Comparison of ENCODE assay signal across 8 mouse cellular contexts in genomic region chr12:80230854-80231253, GRCm38 (mm10). TPM values are rescaled to one million over a fixed set of nuclear protein-coding genes. Genes with fewer than 3 reads are reported as not detected.
A peak's percentile ranks its signal among the peaks of the same experiment; 100 is the strongest.
DNase-seq lines count a peak whose midpoint lies in the region; ATAC-seq and TF ChIP-seq lines count a peak whose summit lies in the region.

No protein-coding gene starts in this region.

- TF ChIP-seq CTCF in E14TG2a.4 (conservative IDR thresholded peaks at IDR 0.05; ENCODE audit: low read length) = no peak

- H3K9me3 ChIP-seq in heart, embryonic 11.5 days (replicated peaks; ENCODE audit: control insufficient read depth, low read length) = no peaks in the 10 kb centered on the region
- H3K9me3 ChIP-seq in E14TG2a.4 (ENCODE audit: low read length) = peaks cover 16% of the 10 kb centered on the region
- peaks cover 6% of the 10 kb centered on the region; the same call in 1 of the 2 replicates for H3K9me3 ChIP-seq in hindbrain, embryonic 10.5 days
- no peaks in the 10 kb centered on the region for H3K9me3 ChIP-seq in liver, embryonic 16.5 days (replicated peaks; ENCODE audit: control insufficient read depth, low read length)

- 0 out of 2 replicates have a peak, but pooled peaks cover 3% of the 10 kb centered on the region for H3K36me3 ChIP-seq in heart, embryonic 11.5 days (ENCODE audit: control insufficient read depth, insufficient read depth, low read length)
- peaks cover 49% of the 10 kb centered on the region for H3K36me3 ChIP-seq in E14TG2a.4 (ENCODE audit: insufficient read depth, low read length)
- H3K36me3 ChIP-seq in hindbrain, embryonic 10.5 days = peaks cover 22% of the 10 kb centered on the region
- no peaks in the 10 kb centered on the region for H3K36me3 ChIP-seq in liver, embryonic 16.5 days (ENCODE audit: control insufficient read depth, insufficient read depth)

- no peak for ATAC-seq in heart, embryonic 11.5 days (replicated peaks; ENCODE audit: insufficient number of reproducible peaks, low FRiP score, low TSS enrichment)
- ATAC-seq in liver, embryonic 16.5 days (ENCODE audit: low read depth) = no peak

- peak overlapping the region; percentile 44 for H3K4me2 ChIP-seq in heart, embryonic 11.5 days
- no peak overlapping the region for H3K4me2 ChIP-seq in liver, embryonic 16.5 days (ENCODE audit: low read depth, low read length)

- no peak overlapping the region for H3K9ac ChIP-seq in heart, embryonic 11.5 days (ENCODE audit: low read depth, low read length)
- H3K9ac ChIP-seq in liver, embryonic 16.5 days (ENCODE audit: low read depth, low read length) = no peak overlapping the region

- peaks cover 58% of the 10 kb centered on the region for H3K4me1 ChIP-seq in heart, embryonic 11.5 days (ENCODE audit: control insufficient read depth, insufficient read depth, low read length)
- peaks cover 71% of the 10 kb centered on the region for H3K4me1 ChIP-seq in E14TG2a.4 (replicated peaks; ENCODE audit: low read depth, low read length)
- peaks cover 48% of the 10 kb centered on the region for H3K4me1 ChIP-seq in hindbrain, embryonic 10.5 days (replicated peaks)
- peaks cover 29% of the 10 kb centered on the region for H3K4me1 ChIP-seq in liver, embryonic 16.5 days (ENCODE audit: control insufficient read depth, low read depth, low read length)

- H3K27ac ChIP-seq in heart, embryonic 11.5 days (ENCODE audit: low read depth, low read length) = peak overlapping the region; percentile 88
- peak overlapping the region; percentile 83 for H3K27ac ChIP-seq in hindbrain, embryonic 10.5 days
- H3K27ac ChIP-seq in liver, embryonic 16.5 days (ENCODE audit: low read length) = peak overlapping the region; percentile 84

- 50% methylated on average over 5 of the region's 5 CpGs for WGBS in heart, embryonic 11.5 days (ENCODE audit: insufficient replicate concordance)
- 55% methylated on average over 5 of the region's 5 CpGs for WGBS in hindbrain, embryonic 10.5 days
- WGBS in liver, embryonic 16.5 days (ENCODE audit: insufficient replicate concordance) = 53% methylated on average over 5 of the region's 5 CpGs

- no peak overlapping the region for H3K4me3 ChIP-seq in heart, embryonic 11.5 days (ENCODE audit: low read depth, low read length)
- 0 out of 2 replicates have a peak overlapping the region, but pooled peaks have one; percentile 20 for H3K4me3 ChIP-seq in E14TG2a.4 (replicated peaks; ENCODE audit: low read length)
- 0 out of 2 replicates have a peak overlapping the region, but pooled peaks have one; percentile 9 for H3K4me3 ChIP-seq in hindbrain, embryonic 10.5 days
- H3K4me3 ChIP-seq in liver, embryonic 16.5 days (ENCODE audit: low read depth, low read length) = no peak overlapping the region

- DNase-seq in heart, adult 9 months (ENCODE audit: low spot score in 2 of 2) = no peak
- no peak for DNase-seq in hindbrain, embryonic 10.5 days (ENCODE audit: low spot score)
- no peak for DNase-seq in cerebellum, postnatal 10 days
- DNase-seq in urinary bladder, adult 2 months (ENCODE audit: low spot score) = no peak
- no peak for DNase-seq in layer of hippocampus, adult 18-20 months (ENCODE audit: low spot score in 2 of 2)

- H3K27me3 ChIP-seq in heart, embryonic 11.5 days (ENCODE audit: control insufficient read depth, insufficient read depth, low read length) = no peaks in the 10 kb centered on the region
- no peaks in the 10 kb centered on the region for H3K27me3 ChIP-seq in E14TG2a.4 (ENCODE audit: insufficient read depth, low read length)
- H3K27me3 ChIP-seq in hindbrain, embryonic 10.5 days (ENCODE audit: insufficient read depth, poor library complexity, severe bottlenecking) = no peaks in the 10 kb centered on the region
- H3K27me3 ChIP-seq in liver, embryonic 16.5 days (ENCODE audit: control insufficient read depth, insufficient read depth, low read depth, low read length) = no peaks in the 10 kb centered on the region

RNA-seq across cellular contexts. Expression of gene Actn1, which starts 29.3 kb away (rescaled TPM):
- 53.2 and 54.1 TPM in 2 replicates for polyA plus RNA-seq in heart, embryonic 11.5 days (2014; fragmentation: Nextera tagmentation; extraction: Ambion mirVana)
- polyA plus RNA-seq in hindbrain, embryonic 10.5 days (2016; fragmentation: Nextera tagmentation; extraction: Ambion mirVana) = 24.1 and 27.6 TPM in 2 replicates
- 7.9 and 10.3 TPM in 2 replicates for polyA plus RNA-seq in liver, embryonic 16.5 days (2015; fragmentation: Nextera tagmentation; extraction: Ambion mirVana)
- polyA plus RNA-seq in urinary bladder, adult 2 months (2012; rRNA removed) = 435 and 605 TPM in 2 replicates
- 100 to 1,000 TPM in 1 of 2 experiments, 10 to 100 TPM in 1; 92.7 to 100 TPM for total RNA-seq in layer of hippocampus, adult 18-20 months (2021)

Comparison
In these comparisons a context has a peak if more than half of its experiments do, and no peak if none do; other contexts are left out.
1. H3K4me3 ChIP-seq: peak in E14TG2a.4 (single experiment) and hindbrain, embryonic 10.5 days (single experiment); none in heart, embryonic 11.5 days (single experiment) and liver, embryonic 16.5 days (single experiment).
2. Peak in every context shown above with its lines, with median percentiles within 50 percentile points of each other: H3K27ac ChIP-seq.